Mouse (Mus musculus): ENCODE results near the gene Fam110a. TPM values are rescaled to one million over a fixed set of nuclear protein-coding genes. Genes with fewer than 3 reads are reported as not detected.

Gene Fam110a
- polyA plus RNA-seq, 1 experiment from 2014 or later: 67.5 TPM

DNA sequence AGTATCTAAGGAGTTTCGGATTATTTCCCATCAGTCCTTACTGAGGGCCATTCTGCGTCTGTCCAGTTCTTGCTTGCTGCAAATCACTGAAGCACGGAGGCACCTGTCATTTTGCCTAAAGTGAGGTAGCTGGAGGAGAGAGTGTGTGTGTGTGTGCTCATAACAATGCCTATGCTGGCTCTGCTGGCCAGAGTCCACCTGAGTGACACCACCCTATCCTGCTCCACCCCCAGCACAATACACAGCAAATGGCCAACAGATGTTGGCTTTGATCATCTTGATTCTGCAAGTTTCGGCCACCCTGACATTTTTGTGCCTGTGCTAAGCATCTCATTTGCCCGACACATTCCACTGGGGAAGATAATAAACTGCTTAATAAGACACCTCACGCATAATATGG, 1.5 kb downstream of the Fam110a start:
- DNase-seq (no peak), ATAC-seq (ENCODE audit: low FRiP score, low TSS enrichment) (no peak)
- no peaks in the 10 kb centered on the region for H3K9me3 ChIP-seq (ENCODE audit: control insufficient read depth, low read length)
- H3K4me3 ChIP-seq (replicated peaks; ENCODE audit: low read depth, low read length): no peak overlapping the region
- WGBS: 70% methylated on average over 6 of the region's 6 CpGs
- no peaks in the 10 kb centered on the region for H3K27me3 ChIP-seq (ENCODE audit: control insufficient read depth, insufficient read depth, low read length)
- peaks cover 30% of the 10 kb centered on the region for H3K4me1 ChIP-seq (ENCODE audit: control insufficient read depth, insufficient read depth, low read length)
- H3K9ac ChIP-seq (replicated peaks; ENCODE audit: low read length): no peak overlapping the region
- no peak overlapping the region for H3K27ac ChIP-seq (replicated peaks; ENCODE audit: low read depth, low read length)
- peak overlapping the region; percentile 88 for H3K4me2 ChIP-seq (ENCODE audit: low read length)
- H3K36me3 ChIP-seq (ENCODE audit: control insufficient read depth, insufficient read depth, low read length): no peaks in the 10 kb centered on the region

GRCm38 (mm10) chr2:151977689-151978440, 2.2 kb downstream of the Fam110a start:
- H3K9me3 ChIP-seq (ENCODE audit: control insufficient read depth, low read length): no peaks in the 10 kb centered on the region
- DNase-seq: no peak
- no peaks in the 10 kb centered on the region for H3K27me3 ChIP-seq (ENCODE audit: control insufficient read depth, insufficient read depth, low read length)
- H3K4me2 ChIP-seq (ENCODE audit: low read length): no peak overlapping the region; the same call in 1 of the 2 replicates
- H3K36me3 ChIP-seq (ENCODE audit: control insufficient read depth, insufficient read depth, low read length): no peaks in the 10 kb centered on the region
- H3K27ac ChIP-seq (replicated peaks; ENCODE audit: low read depth, low read length): no peak overlapping the region
- no peak for ATAC-seq (ENCODE audit: low FRiP score, low TSS enrichment)
- H3K4me1 ChIP-seq (ENCODE audit: control insufficient read depth, insufficient read depth, low read length): peaks cover 34% of the 10 kb centered on the region
- WGBS: 84% methylated on average over 4 of the region's 4 CpGs
- H3K4me3 ChIP-seq (replicated peaks; ENCODE audit: low read depth, low read length): no peak overlapping the region
- 0 out of 2 replicates have a peak overlapping the region, but pooled peaks have one; percentile 20 for H3K9ac ChIP-seq (replicated peaks; ENCODE audit: low read length)

DNA sequence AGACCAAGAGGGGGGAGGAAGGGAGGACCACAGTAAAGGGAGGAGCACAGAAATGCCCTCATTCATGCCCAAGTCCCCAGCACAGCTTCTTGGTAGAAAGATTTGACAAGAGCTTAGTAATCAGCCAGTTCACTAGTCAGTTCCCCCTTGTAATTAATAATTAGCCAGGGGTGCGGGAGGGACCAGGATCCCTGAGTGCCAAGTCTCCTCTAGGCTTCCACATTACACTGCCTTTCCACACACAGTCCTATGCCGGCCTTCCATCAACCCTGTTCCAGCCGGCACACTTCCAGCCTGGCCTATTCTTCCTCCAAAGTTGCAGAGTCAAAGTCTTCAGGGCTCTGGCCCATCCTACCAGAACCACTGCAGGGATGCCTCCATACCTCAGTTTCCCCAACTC, 4.0 kb downstream of the Fam110a start:
- Histone ChIP-seq H3K9ac (replicated peaks; ENCODE audit: low read length) (no peak overlapping the region), H3K27ac (replicated peaks; ENCODE audit: low read depth, low read length) (no peak overlapping the region), H3K36me3 (ENCODE audit: control insufficient read depth, insufficient read depth, low read length) (no peaks in the 10 kb centered on the region), H3K4me1 (ENCODE audit: control insufficient read depth, insufficient read depth, low read length) (peaks cover 46% of the 10 kb centered on the region), H3K9me3 (ENCODE audit: control insufficient read depth, low read length) (no peaks in the 10 kb centered on the region), H3K27me3 (ENCODE audit: control insufficient read depth, insufficient read depth, low read length) (no peaks in the 10 kb centered on the region), H3K4me3 (replicated peaks; ENCODE audit: low read depth, low read length) (no peak overlapping the region), H3K4me2 (ENCODE audit: low read length) (no peak overlapping the region)
- 92% methylated on average over 3 of the region's 3 CpGs for WGBS
- ATAC-seq (ENCODE audit: low FRiP score, low TSS enrichment) (no peak), DNase-seq (no peak)

GRCm38 (mm10) chr2:151975295-151975694, 4.7 kb downstream of the Fam110a start:
- no peak overlapping the region for H3K27ac ChIP-seq (replicated peaks; ENCODE audit: low read depth, low read length)
- no peaks in the 10 kb centered on the region for H3K27me3 ChIP-seq (ENCODE audit: control insufficient read depth, insufficient read depth, low read length)
- H3K4me1 ChIP-seq (ENCODE audit: control insufficient read depth, insufficient read depth, low read length): peaks cover 45% of the 10 kb centered on the region
- DNase-seq (peak; percentile 2), ATAC-seq (ENCODE audit: low FRiP score, low TSS enrichment) (no peak)
- WGBS: 87% methylated on average over 5 of the region's 5 CpGs
- H3K9ac ChIP-seq (replicated peaks; ENCODE audit: low read length): no peak overlapping the region
- H3K4me3 ChIP-seq (replicated peaks; ENCODE audit: low read depth, low read length): no peak overlapping the region
- H3K4me2 ChIP-seq (ENCODE audit: low read length): no peak overlapping the region
- H3K36me3 ChIP-seq (ENCODE audit: control insufficient read depth, insufficient read depth, low read length): no peaks in the 10 kb centered on the region
- no peaks in the 10 kb centered on the region for H3K9me3 ChIP-seq (ENCODE audit: control insufficient read depth, low read length)

DNA sequence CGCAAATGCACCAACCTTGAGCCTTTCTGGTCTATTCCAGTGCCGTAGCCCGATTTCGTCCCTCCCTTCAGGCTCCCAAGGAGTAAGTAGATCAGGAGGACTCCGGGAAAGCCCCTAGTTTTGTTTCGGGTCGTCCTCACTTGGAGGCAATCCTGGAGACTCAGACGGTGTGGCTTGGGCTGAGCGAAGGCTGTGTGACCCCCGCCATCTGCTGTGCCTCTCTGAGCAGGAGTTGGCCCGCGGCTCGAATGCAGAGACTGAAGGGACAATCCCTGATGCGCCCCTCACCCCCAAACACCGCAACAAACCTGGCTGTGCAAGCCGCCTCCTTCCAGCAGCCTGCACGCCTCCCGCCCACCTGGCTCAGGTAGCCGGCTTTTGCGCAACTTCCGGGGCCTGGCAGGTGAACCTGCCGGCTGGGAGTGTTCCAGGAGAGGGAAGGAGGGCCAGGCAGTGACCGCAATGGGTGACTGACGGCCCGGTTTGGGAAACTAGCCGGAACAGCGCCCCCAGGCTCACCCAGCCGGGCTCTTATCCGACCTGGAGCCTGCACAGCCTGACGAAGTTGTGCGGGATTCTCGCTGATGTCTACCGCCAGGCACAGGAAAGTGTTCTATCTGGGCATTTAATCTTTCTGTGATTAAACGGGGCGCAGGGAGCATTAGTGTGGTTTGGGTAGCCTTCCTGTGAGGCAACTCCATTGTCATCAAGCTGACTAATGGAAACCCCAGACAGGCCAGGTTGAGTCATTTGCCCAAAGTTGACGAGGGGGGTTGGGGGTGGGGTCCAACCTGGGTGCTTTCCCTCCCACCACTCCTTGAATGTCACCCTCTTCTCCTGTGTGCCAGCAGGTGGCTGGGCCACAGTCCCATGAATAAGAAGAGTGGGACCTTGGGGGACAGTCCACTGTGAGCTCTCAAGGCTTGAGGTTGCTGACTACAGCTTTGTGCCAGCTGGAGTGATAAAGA, 6.1 kb downstream of the Fam110a start:
- Histone ChIP-seq H3K9ac (replicated peaks; ENCODE audit: low read length) (peak overlapping the region; percentile 44), H3K9me3 (ENCODE audit: control insufficient read depth, low read length) (no peaks in the 10 kb centered on the region), H3K36me3 (ENCODE audit: control insufficient read depth, insufficient read depth, low read length) (no peaks in the 10 kb centered on the region), H3K4me3 (replicated peaks; ENCODE audit: low read depth, low read length) (peak overlapping the region; percentile 30), H3K4me2 (ENCODE audit: low read length) (peak overlapping the region; percentile 61), H3K27me3 (ENCODE audit: control insufficient read depth, insufficient read depth, low read length) (no peaks in the 10 kb centered on the region), H3K27ac (replicated peaks; ENCODE audit: low read depth, low read length) (peak overlapping the region; percentile 60), H3K4me1 (ENCODE audit: control insufficient read depth, insufficient read depth, low read length) (peaks cover 51% of the 10 kb centered on the region)
- 4% methylated on average over 36 of the region's 36 CpGs for WGBS
- no peak for ATAC-seq (ENCODE audit: low FRiP score, low TSS enrichment)
- DNase-seq: peak; percentile 63

- peak overlapping the region; percentile 44 for H3K9ac ChIP-seq (replicated peaks; ENCODE audit: low read length)
- peak overlapping the region; percentile 61 for H3K4me2 ChIP-seq (ENCODE audit: low read length)
- DNase-seq: peak; percentile 80
- peak overlapping the region; percentile 60 for H3K27ac ChIP-seq (replicated peaks; ENCODE audit: low read depth, low read length)
- no peaks in the 10 kb centered on the region for H3K36me3 ChIP-seq (ENCODE audit: control insufficient read depth, insufficient read depth, low read length)
- ATAC-seq (ENCODE audit: low FRiP score, low TSS enrichment): peak; percentile 66; the same call in 1 of the 2 replicates
- peak overlapping the region; percentile 30 for H3K4me3 ChIP-seq (replicated peaks; ENCODE audit: low read depth, low read length)
- H3K9me3 ChIP-seq (ENCODE audit: control insufficient read depth, low read length): no peaks in the 10 kb centered on the region
- H3K27me3 ChIP-seq (ENCODE audit: control insufficient read depth, insufficient read depth, low read length): no peaks in the 10 kb centered on the region
- peaks cover 53% of the 10 kb centered on the region for H3K4me1 ChIP-seq (ENCODE audit: control insufficient read depth, insufficient read depth, low read length)
- 7% methylated on average over 23 of the region's 23 CpGs for WGBS
Measured at GRCm38 (mm10) chr2:151972880-151973594, 7.0 kb downstream of the Fam110a start.

GRCm38 (mm10) chr2:151971748-151972147, 8.3 kb downstream of the Fam110a start:
- Histone ChIP-seq H3K9ac (replicated peaks; ENCODE audit: low read length) (no peak overlapping the region; the same call in 1 of the 2 replicates), H3K27ac (replicated peaks; ENCODE audit: low read depth, low read length) (no peak overlapping the region), H3K4me1 (ENCODE audit: control insufficient read depth, insufficient read depth, low read length) (peaks cover 60% of the 10 kb centered on the region), H3K36me3 (ENCODE audit: control insufficient read depth, insufficient read depth, low read length) (no peaks in the 10 kb centered on the region), H3K4me2 (ENCODE audit: low read length) (no peak overlapping the region), H3K4me3 (replicated peaks; ENCODE audit: low read depth, low read length) (no peak overlapping the region), H3K27me3 (ENCODE audit: control insufficient read depth, insufficient read depth, low read length) (no peaks in the 10 kb centered on the region), H3K9me3 (ENCODE audit: control insufficient read depth, low read length) (no peaks in the 10 kb centered on the region)
- DNase-seq (no peak), ATAC-seq (ENCODE audit: low FRiP score, low TSS enrichment) (no peak)
- WGBS: 85% methylated on average over 5 of the region's 5 CpGs
